Mouse (Mus musculus): ENCODE data around the gene Sash1. TPM values are rescaled to one million over a fixed set of nuclear protein-coding genes. Genes with fewer than 3 reads are reported as not detected.

Gene Sash1
- total and polyA plus RNA-seq, 3 experiments, result 0.09 to 0.59 (median 0.24) TPM

- Histone ChIP-seq H3K36me3 (replicated peaks in 1 of 2; ENCODE audit: control insufficient read depth in 1 of 2, insufficient read depth in 1 of 2, low read length in 1 of 2) (no peaks in the 10 kb centered on the region), H3K27ac (ENCODE audit: insufficient read depth, low read depth) (no peak overlapping the region), H3K4me3 (replicated peaks in 1 of 3; ENCODE audit: low read depth in 2 of 3, low read length in 2 of 3, poor library complexity in 1 of 3) (no peak overlapping the region), H3K4me1 (ENCODE audit: control insufficient read depth in 1 of 2, insufficient read depth in 2 of 2) (no peaks in the 10 kb centered on the region), H3K9ac (ENCODE audit: insufficient read depth, low read depth) (no peak overlapping the region), H3K79me2 (replicated peaks; ENCODE audit: control insufficient read depth, extremely low read depth, insufficient read depth, poor library complexity, severe bottlenecking) (no peaks in the 10 kb centered on the region), H3K4me2 (ENCODE audit: insufficient read depth, low read depth, poor library complexity, severe bottlenecking) (no peak overlapping the region), H3K9me3 (replicated peaks; ENCODE audit: low read length) (no peaks in the 10 kb centered on the region), H3K27me3 (replicated peaks) (no peaks in the 10 kb centered on the region)
- dilution Hi-C loops (cut with MboI; ENCODE audit: extremely low pct_ligation_motif_present, extremely low pct_unique_long_range_greater_than_20kb, low sequenced_read_pairs), result no loop called here
- TF ChIP-seq CTCF (conservative IDR thresholded peaks at IDR 0.05 in 1 of 2, IDR thresholded peaks at IDR 0.05 in 1 of 2; ENCODE audit: low read depth in 2 of 2, low read length in 2 of 2) (peak in 1 of 2 experiments; percentile 34; a peak in 2 of 4 replicates), ZMIZ1 (IDR thresholded peaks at IDR 0.05; ENCODE audit: low read depth, low read length) (no peak)
- DNase-seq (ENCODE audit: extremely low read depth), result no peak
- in situ Hi-C loops (cut with MboI; ENCODE audit: low pct_ligation_motif_present, low pct_unique_long_range_greater_than_20kb, low sequenced_read_pairs), result no loop called here
Observed at GRCm38 (mm10) chr10:8778845-8779244, 107.0 kb downstream of the Sash1 start.

- in situ Hi-C loops (cut with MboI; ENCODE audit: low pct_ligation_motif_present, low pct_unique_long_range_greater_than_20kb, low sequenced_read_pairs) (no loop called here), dilution Hi-C loops (cut with MboI; ENCODE audit: extremely low pct_ligation_motif_present, extremely low pct_unique_long_range_greater_than_20kb, low sequenced_read_pairs) (no loop called here)
- Histone ChIP-seq H3K4me3 (replicated peaks in 1 of 3; ENCODE audit: low read depth in 2 of 3, low read length in 2 of 3, poor library complexity in 1 of 3) (no peak overlapping the region), H3K79me2 (replicated peaks; ENCODE audit: control insufficient read depth, extremely low read depth, insufficient read depth, poor library complexity, severe bottlenecking) (no peaks in the 10 kb centered on the region), H3K4me2 (ENCODE audit: insufficient read depth, low read depth, poor library complexity, severe bottlenecking) (no peak overlapping the region), H3K27me3 (replicated peaks) (no peaks in the 10 kb centered on the region), H3K27ac (ENCODE audit: insufficient read depth, low read depth) (no peak overlapping the region), H3K4me1 (ENCODE audit: control insufficient read depth in 1 of 2, insufficient read depth in 2 of 2) (no peaks in the 10 kb centered on the region), H3K9me3 (replicated peaks; ENCODE audit: low read length) (no peaks in the 10 kb centered on the region), H3K9ac (ENCODE audit: insufficient read depth, low read depth) (no peak overlapping the region), H3K36me3 (replicated peaks in 1 of 2; ENCODE audit: control insufficient read depth in 1 of 2, insufficient read depth in 1 of 2, low read length in 1 of 2) (no peaks in the 10 kb centered on the region)
- DNase-seq (ENCODE audit: extremely low read depth), result no peak
- TF ChIP-seq CHD2 (IDR thresholded peaks at IDR 0.05; ENCODE audit: low read length), result no peak
- TF ChIP-seq ZMIZ1 (IDR thresholded peaks at IDR 0.05; ENCODE audit: low read depth, low read length), result no peak
- TF ChIP-seq SMC3 (IDR thresholded peaks at IDR 0.05; ENCODE audit: low read depth, low read length), result no peak
- TF ChIP-seq NRF1 (IDR thresholded peaks at IDR 0.05; ENCODE audit: low read depth, low read length), result no peak
- no peak for TF ChIP-seq USF1 (IDR thresholded peaks at IDR 0.05; ENCODE audit: low read depth, low read length)
- no peak for TF ChIP-seq MAZ (IDR thresholded peaks at IDR 0.05; ENCODE audit: low read depth, low read length)
- no peak for TF ChIP-seq MEF2A (IDR thresholded peaks at IDR 0.05; ENCODE audit: borderline replicate concordance, low read depth, low read length)
- no peak for TF ChIP-seq NELFE (IDR thresholded peaks at IDR 0.05; ENCODE audit: low read depth, low read length)
- TF ChIP-seq MAX (IDR thresholded peaks at IDR 0.05; ENCODE audit: low read length), result no peak
- no peak for TF ChIP-seq MYC (IDR thresholded peaks at IDR 0.05; ENCODE audit: low read depth, low read length)
- TF ChIP-seq MXI1 (IDR thresholded peaks at IDR 0.05; ENCODE audit: low read depth, low read length), result no peak
- no peak for TF ChIP-seq CTCF (conservative IDR thresholded peaks at IDR 0.05 in 1 of 2, IDR thresholded peaks at IDR 0.05 in 1 of 2; ENCODE audit: low read depth in 2 of 2, low read length in 2 of 2)
- TF ChIP-seq KAT2A (IDR thresholded peaks at IDR 0.05; ENCODE audit: insufficient replicate concordance, low read length), result no peak
- no peak for TF ChIP-seq TBP (conservative IDR thresholded peaks at IDR 0.05; ENCODE audit: low read depth, low read length)
- TF ChIP-seq CHD1 (IDR thresholded peaks at IDR 0.05; ENCODE audit: low read depth, low read length), result no peak
- no peak for TF ChIP-seq RCOR1 (conservative IDR thresholded peaks at IDR 0.05; ENCODE audit: low read depth, low read length)
- no peak for TF ChIP-seq ETS1 (conservative IDR thresholded peaks at IDR 0.05; ENCODE audit: low read depth, low read length)
- no peak for TF ChIP-seq RAD21 (IDR thresholded peaks at IDR 0.05; ENCODE audit: low read depth, low read length)
Observed at GRCm38 (mm10) chr10:8777552-8778253, 108.2 kb downstream of the Sash1 start.

Data from CH12.LX (cell line).